Mouse (Mus musculus) neutrophil, adult 5-6 weeks (primary cell): ENCODE measurements around the gene Tmem211. TPM values are rescaled to one million over a fixed set of nuclear protein-coding genes. Genes with fewer than 3 reads are reported as not detected.

Experiments
- ATAC-seq: fragments of 151-379, 151-347 bp; 2 replicates; pipeline ENCODE4 v1.8.0; 2017; ENCODE audit warnings: mild to moderate bottlenecking, moderate TSS enrichment; ENCODE audit not compliant: insufficient number of reproducible peaks, poor library complexity, low FRiP score, severe bottlenecking; ENCODE audit errors: extremely low read depth
- total RNA-seq: library from RNA; stranded (forward); fragments of 200-1000 nt; gene quantifications from 2 replicates; pipeline ENCODE4 v1.2.3, GENCODE M21; 2017

The Tmem211 gene
- total RNA-seq, 1 experiment from 2014 or later: not detected

DNA sequence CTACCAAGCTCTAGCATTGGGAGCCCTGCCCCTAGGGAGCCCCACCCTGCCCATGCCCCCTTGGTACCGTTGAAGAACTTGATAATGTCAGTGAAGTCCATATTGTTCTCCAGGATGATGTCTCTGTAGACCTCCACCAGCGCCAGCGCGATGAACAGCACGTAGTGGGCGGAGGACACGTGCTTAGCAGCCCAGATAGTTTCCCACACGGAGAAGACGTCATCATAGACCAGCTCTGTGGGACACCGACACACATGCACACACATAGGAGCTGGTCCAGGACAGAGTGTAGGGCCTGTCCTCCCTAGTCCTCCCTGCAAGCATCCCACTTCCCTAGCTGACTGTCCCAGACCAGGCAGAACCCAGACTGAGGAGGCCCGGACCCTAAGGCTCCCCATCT is 24.1 kb downstream of the Tmem211 start:
- ATAC-seq: no peak

- ATAC-seq: no peak
Observed at GRCm38 (mm10) chr5:113265637-113266036, 38.9 kb downstream of the Tmem211 start.

GRCm38 (mm10) chr5:113268246-113268645 is 41.5 kb downstream of the Tmem211 start:
- ATAC-seq: no peak

DNA sequence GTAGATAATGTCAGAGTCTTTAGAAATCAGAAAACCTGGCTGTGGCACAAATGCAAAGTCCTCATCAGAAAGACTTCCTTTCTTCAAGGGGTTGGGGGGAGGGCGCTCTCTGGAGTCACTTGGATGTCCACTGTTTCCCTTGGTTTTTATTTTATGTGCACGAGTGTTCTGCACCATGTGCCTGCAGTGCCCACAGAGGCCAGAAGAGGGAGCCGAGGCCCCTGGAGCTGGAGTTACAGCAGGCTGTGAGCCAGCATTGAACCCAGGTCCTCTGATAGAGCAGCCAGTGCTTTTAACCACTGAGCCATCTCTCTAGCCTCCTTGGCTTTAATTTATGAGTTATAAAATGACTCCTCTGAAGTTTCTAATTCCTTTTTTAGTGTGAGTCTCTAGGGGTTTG is 43.3 kb downstream of the Tmem211 start:
- ATAC-seq: no peak

DNA sequence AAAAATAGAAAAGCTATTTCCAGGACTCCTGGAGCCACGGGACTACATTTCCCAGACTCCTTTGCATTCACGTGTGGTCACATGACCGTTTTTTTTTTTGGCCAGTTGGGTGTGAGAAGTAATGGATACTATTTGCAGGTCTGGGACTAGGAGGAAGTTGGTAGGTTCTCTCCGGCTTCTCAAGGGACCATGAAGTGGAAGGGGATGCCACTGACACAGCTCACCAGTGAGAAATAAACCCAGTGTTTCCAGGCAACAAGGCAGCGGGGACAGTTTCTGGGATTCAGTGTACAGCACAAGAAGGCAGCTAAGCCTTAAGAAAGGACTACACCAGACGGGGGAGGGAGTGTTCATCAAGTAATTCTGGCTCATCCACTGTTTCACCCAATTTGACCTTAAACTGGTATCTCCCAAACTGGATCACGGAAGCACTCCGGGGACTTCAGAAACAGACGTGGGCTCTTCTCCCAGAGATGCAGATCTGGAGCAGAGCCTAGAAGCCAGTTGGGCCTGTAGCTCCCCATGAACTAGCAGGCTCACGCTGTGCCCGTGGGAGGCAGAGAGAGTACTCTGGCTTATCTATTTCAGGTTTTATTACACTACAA is 44.6 kb downstream of the Tmem211 start:
- ATAC-seq: no peak

GRCm38 (mm10) chr5:113275839-113276238 is 49.1 kb downstream of the Tmem211 start:
- ATAC-seq: no peak

GRCm38 (mm10) chr5:113280138-113280856 is 53.6 kb downstream of the Tmem211 start:
- no peak for ATAC-seq

GRCm38 (mm10) chr5:113281557-113281956 is 54.8 kb downstream of the Tmem211 start:
- ATAC-seq: no peak

DNA sequence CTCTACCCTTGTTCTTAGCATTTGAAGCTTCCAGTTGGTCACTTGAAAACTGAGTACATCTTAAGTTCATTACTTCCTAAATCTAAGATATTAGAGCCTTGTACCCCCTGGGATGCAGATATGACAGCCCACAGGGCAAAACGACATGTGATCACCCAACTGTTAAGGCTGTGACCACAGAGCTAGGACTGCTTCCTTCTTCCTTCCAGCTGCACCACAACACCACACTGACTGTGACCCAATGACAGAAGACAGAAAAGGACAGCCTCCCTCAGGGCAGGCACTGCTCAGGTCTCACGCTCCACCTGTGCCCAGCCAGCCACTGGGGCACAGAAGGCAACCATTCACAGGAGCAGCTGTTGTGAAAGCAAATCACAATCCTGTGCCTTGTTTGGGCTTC is 57.0 kb downstream of the Tmem211 start:
- no peak for ATAC-seq

DNA sequence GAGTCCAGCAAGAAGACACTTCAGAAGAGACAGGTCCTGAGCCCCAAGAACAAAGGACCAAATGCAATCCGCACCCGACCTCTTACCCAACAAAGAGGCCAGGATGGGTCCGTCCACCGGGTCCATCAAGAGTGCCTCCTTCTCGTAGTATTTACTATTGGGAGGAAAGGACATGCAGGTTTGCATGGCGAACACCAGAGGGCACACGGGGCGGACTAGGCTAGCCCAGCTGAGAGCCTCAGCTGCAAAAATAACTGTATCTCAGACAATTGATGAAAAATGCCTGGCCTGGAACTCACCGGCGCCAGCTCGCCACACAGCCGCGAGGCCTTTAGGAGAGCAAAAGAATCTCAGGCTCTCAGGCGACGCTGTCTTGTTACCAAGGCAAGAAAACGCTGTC is 58.8 kb downstream of the Tmem211 start:
- ATAC-seq: no peak

DNA sequence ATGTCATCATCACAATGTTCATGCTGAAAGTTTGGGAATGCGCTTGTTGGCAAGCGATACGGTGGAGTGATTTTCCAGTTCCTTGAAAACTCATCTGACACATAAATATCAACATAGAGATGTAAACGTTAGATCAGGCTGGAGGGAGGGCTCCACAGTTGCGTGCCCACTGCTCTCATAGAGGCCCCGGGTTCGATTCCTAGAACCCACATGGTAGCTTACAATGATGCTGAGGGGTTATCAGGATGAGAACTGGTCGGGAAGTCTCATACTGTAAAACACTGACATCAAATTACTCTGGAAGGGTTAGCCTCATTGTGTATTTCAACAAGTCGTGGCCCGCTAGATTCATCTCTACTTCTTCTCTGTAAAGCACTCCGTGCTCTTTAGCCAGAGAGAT is 59.3 kb downstream of the Tmem211 start:
- ATAC-seq: no peak

- ATAC-seq: no peak
Observed at GRCm38 (mm10) chr5:113286591-113287520, 60.1 kb downstream of the Tmem211 start.

- ATAC-seq: no peak
Observed at GRCm38 (mm10) chr5:113287762-113288161, 61.1 kb downstream of the Tmem211 start.

- ATAC-seq: no peak
Observed at GRCm38 (mm10) chr5:113288490-113288889, 61.8 kb downstream of the Tmem211 start.

Other genes starting within 250 kb of the Tmem211 start
- 8.6 and 10.7 TPM in 2 replicates for gene Grk3, start 211.1 kb upstream of the Tmem211 start, total RNA-seq
- not detected in 2 replicates for gene Crybb2, start 156.8 kb upstream of the Tmem211 start, total RNA-seq
- not detected in 2 replicates for gene Crybb3, start 145.3 kb upstream of the Tmem211 start, total RNA-seq
- gene 2900026A02Rik, start 5.7 kb upstream of the Tmem211 start, total RNA-seq: 0.23 and 0.49 TPM in 2 replicates
- gene Sgsm1, start 83.9 kb downstream of the Tmem211 start, total RNA-seq: not detected in 2 replicates
- gene Aym1, start 130.4 kb downstream of the Tmem211 start, total RNA-seq: not detected in 2 replicates